In the genomic region with DNA sequence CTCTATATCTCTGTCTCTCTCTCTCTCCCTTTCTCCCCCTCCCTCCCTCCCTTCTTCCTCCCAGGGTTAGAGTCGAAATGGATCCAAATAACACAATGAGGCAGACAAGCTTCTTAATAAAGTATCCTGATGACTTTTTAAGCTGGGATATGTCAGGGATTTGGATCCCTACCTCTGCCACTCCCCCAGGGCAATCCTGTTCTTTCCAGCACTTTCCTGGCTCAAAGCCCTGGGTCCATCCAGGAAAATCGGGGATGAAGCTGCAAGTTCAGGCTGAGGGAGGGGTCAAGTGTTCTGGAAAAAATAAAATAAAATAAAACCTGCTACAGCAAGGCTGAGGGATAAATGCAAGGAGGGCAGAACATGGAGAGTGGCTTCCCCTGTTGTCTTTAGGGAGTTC, we compare ENCODE assay signal across 11 mouse cellular contexts. TPM values are rescaled to one million over a fixed set of nuclear protein-coding genes. Genes with fewer than 3 reads are reported as not detected.
DNase-seq lines count a peak whose midpoint lies in the region; ATAC-seq lines count a peak whose summit lies in the region.
"Had no signal": no experiment of that assay in that cellular context is flagged by ENCODE, and none has a peak within 500 bp of the region (broad histone marks: within the 10 kb centered on the region; RNA-seq: fewer than 3 reads in every experiment).

No protein-coding gene starts in this region.

- H3K27me3 ChIP-seq in kidney, embryonic 15.5 days = no peaks in the 10 kb centered on the region
- H3K27me3 ChIP-seq: liver, embryonic 13.5 days had no signal

- peaks cover 40% of the 10 kb centered on the region for H3K4me1 ChIP-seq in kidney, embryonic 15.5 days
- H3K4me1 ChIP-seq: liver, embryonic 13.5 days had no signal

- no peak overlapping the region for H3K4me3 ChIP-seq in kidney, embryonic 15.5 days (replicated peaks)
- H3K4me3 ChIP-seq: liver, embryonic 13.5 days had no signal

- H3K36me3 ChIP-seq in kidney, embryonic 15.5 days = no peaks in the 10 kb centered on the region
- H3K36me3 ChIP-seq: liver, embryonic 13.5 days had no signal

- H3K4me2 ChIP-seq in kidney, embryonic 15.5 days = 0 out of 2 replicates have a peak overlapping the region, but pooled peaks have one; percentile 7
- H3K4me2 ChIP-seq: liver, embryonic 13.5 days had no signal

- H3K9ac ChIP-seq in kidney, embryonic 15.5 days = no peak overlapping the region
- H3K9ac ChIP-seq: forebrain, postnatal 0 days; liver, embryonic 13.5 days had no signal

- peak overlapping the region; percentile 88 for H3K27ac ChIP-seq in kidney, embryonic 15.5 days
- H3K27ac ChIP-seq: liver, embryonic 13.5 days had no signal

- no peak for DNase-seq in kidney, postnatal 14 days
- peak; percentile 67 to 76 for DNase-seq in heart, adult 18-20 months
- peak; percentile 73 for DNase-seq in heart, postnatal 4 days
- DNase-seq in lung, postnatal 25 days (ENCODE audit: low spot score) = peak; percentile 32
- DNase-seq in right cerebral cortex, adult 2 months (ENCODE audit: low spot score in 2 of 2) = no peak
- no peak for DNase-seq in cerebellum, adult 11-12 months
- no peak for DNase-seq in adrenal gland, adult 8-10 months
- DNase-seq: forebrain, postnatal 0 days; liver, embryonic 13.5 days had no signal

- no peaks in the 10 kb centered on the region for H3K9me3 ChIP-seq in kidney, embryonic 15.5 days (replicated peaks)
- H3K9me3 ChIP-seq: liver, embryonic 13.5 days had no signal

- 61% methylated on average over 2 of the region's 2 CpGs for WGBS in kidney, embryonic 15.5 days

- no peak for ATAC-seq in kidney, embryonic 15.5 days (replicated peaks; ENCODE audit: low FRiP score)
- ATAC-seq: forebrain, postnatal 0 days; midbrain, embryonic 16.5 days had no signal

RNA-seq across cellular contexts. Expression of gene Zfr, which starts 49.7 kb away (rescaled TPM):
- polyA plus RNA-seq in kidney, embryonic 15.5 days (2015; fragmentation: Nextera tagmentation; extraction: Ambion mirVana) = 108 and 109 TPM in 2 replicates
- 10 to 100 TPM; 66.4 to 81.2 TPM for total RNA-seq in heart, adult 18-20 months (2021)
- 100 to 1,000 TPM; 109 to 110 TPM for total RNA-seq in heart, postnatal 4 days (2021)
- 100 to 1,000 TPM; 109 to 191 (median 172) TPM for total RNA-seq in adrenal gland, adult 8-10 months (2022)

Comparison
In these comparisons a context has a peak if more than half of its experiments do, and no peak if none do; other contexts are left out.
1. DNase-seq: peak in heart, adult 18-20 months (2 of 2), heart, postnatal 4 days (single experiment) and lung, postnatal 25 days (single experiment); none in kidney, postnatal 14 days (single experiment), right cerebral cortex, adult 2 months (0 of 2), cerebellum, adult 11-12 months (single experiment) and adrenal gland, adult 8-10 months (single experiment).